Mouse (Mus musculus): ENCODE results near the gene Olfr972. TPM values are rescaled to one million over a fixed set of nuclear protein-coding genes. Genes with fewer than 3 reads are reported as not detected.

Gene Olfr972
- polyA plus RNA-seq, 1 experiment from 2014 or later = not detected

Other genes starting within 250 kb of the Olfr972 start
- gene Olfr960, start 245.0 kb upstream of the Olfr972 start, polyA plus RNA-seq (2014; fragmentation: Nextera tagmentation; extraction: Ambion mirVana) = not detected in 2 replicates
- not detected in 2 replicates for gene Olfr961, start 221.3 kb upstream of the Olfr972 start, polyA plus RNA-seq (2014; fragmentation: Nextera tagmentation; extraction: Ambion mirVana)
- not detected in 2 replicates for gene Olfr963, start 199.2 kb upstream of the Olfr972 start, polyA plus RNA-seq (2014; fragmentation: Nextera tagmentation; extraction: Ambion mirVana)
- not detected in 2 replicates for gene Olfr149, start 159.3 kb upstream of the Olfr972 start, polyA plus RNA-seq (2014; fragmentation: Nextera tagmentation; extraction: Ambion mirVana)
- not detected in 2 replicates for gene Olfr965, start 155.1 kb upstream of the Olfr972 start, polyA plus RNA-seq (2014; fragmentation: Nextera tagmentation; extraction: Ambion mirVana)
- not detected in 2 replicates for gene Olfr150, start 135.4 kb upstream of the Olfr972 start, polyA plus RNA-seq (2014; fragmentation: Nextera tagmentation; extraction: Ambion mirVana)
- gene Olfr967, start 120.2 kb upstream of the Olfr972 start, polyA plus RNA-seq (2014; fragmentation: Nextera tagmentation; extraction: Ambion mirVana) = not detected in 2 replicates
- not detected in 2 replicates for gene Olfr968, start 83.2 kb upstream of the Olfr972 start, polyA plus RNA-seq (2014; fragmentation: Nextera tagmentation; extraction: Ambion mirVana)
- not detected in 2 replicates for gene Olfr969, start 75.5 kb upstream of the Olfr972 start, polyA plus RNA-seq (2014; fragmentation: Nextera tagmentation; extraction: Ambion mirVana)
- gene Olfr970, start 57.6 kb upstream of the Olfr972 start, polyA plus RNA-seq (2014; fragmentation: Nextera tagmentation; extraction: Ambion mirVana) = not detected in 2 replicates
- gene Olfr971, start 29.5 kb upstream of the Olfr972 start, polyA plus RNA-seq (2014; fragmentation: Nextera tagmentation; extraction: Ambion mirVana) = not detected in 2 replicates
- gene Olfr229, start 40.9 kb downstream of the Olfr972 start, polyA plus RNA-seq (2014; fragmentation: Nextera tagmentation; extraction: Ambion mirVana) = not detected in 2 replicates
- gene Olfr974, start 71.1 kb downstream of the Olfr972 start, polyA plus RNA-seq (2014; fragmentation: Nextera tagmentation; extraction: Ambion mirVana) = not detected in 2 replicates
- gene Olfr975, start 85.6 kb downstream of the Olfr972 start, polyA plus RNA-seq (2014; fragmentation: Nextera tagmentation; extraction: Ambion mirVana) = not detected in 2 replicates
- gene Olfr976, start 94.7 kb downstream of the Olfr972 start, polyA plus RNA-seq (2014; fragmentation: Nextera tagmentation; extraction: Ambion mirVana) = not detected in 2 replicates
- not detected in 2 replicates for gene Olfr978, start 125.7 kb downstream of the Olfr972 start, polyA plus RNA-seq (2014; fragmentation: Nextera tagmentation; extraction: Ambion mirVana)
- not detected in 2 replicates for gene Olfr979, start 137.0 kb downstream of the Olfr972 start, polyA plus RNA-seq (2014; fragmentation: Nextera tagmentation; extraction: Ambion mirVana)
- not detected in 2 replicates for gene Olfr980, start 143.2 kb downstream of the Olfr972 start, polyA plus RNA-seq (2014; fragmentation: Nextera tagmentation; extraction: Ambion mirVana)
- gene Olfr981, start 155.0 kb downstream of the Olfr972 start, polyA plus RNA-seq (2014; fragmentation: Nextera tagmentation; extraction: Ambion mirVana) = not detected in 2 replicates
- gene Olfr982, start 207.4 kb downstream of the Olfr972 start, polyA plus RNA-seq (2014; fragmentation: Nextera tagmentation; extraction: Ambion mirVana) = not detected in 2 replicates
- not detected in 2 replicates for gene Olfr983, start 227.2 kb downstream of the Olfr972 start, polyA plus RNA-seq (2014; fragmentation: Nextera tagmentation; extraction: Ambion mirVana)
- not detected in 2 replicates for gene Olfr984, start 247.8 kb downstream of the Olfr972 start, polyA plus RNA-seq (2014; fragmentation: Nextera tagmentation; extraction: Ambion mirVana)